Comparison of ENCODE assay signal across 10 mouse cellular contexts in the genomic region with DNA sequence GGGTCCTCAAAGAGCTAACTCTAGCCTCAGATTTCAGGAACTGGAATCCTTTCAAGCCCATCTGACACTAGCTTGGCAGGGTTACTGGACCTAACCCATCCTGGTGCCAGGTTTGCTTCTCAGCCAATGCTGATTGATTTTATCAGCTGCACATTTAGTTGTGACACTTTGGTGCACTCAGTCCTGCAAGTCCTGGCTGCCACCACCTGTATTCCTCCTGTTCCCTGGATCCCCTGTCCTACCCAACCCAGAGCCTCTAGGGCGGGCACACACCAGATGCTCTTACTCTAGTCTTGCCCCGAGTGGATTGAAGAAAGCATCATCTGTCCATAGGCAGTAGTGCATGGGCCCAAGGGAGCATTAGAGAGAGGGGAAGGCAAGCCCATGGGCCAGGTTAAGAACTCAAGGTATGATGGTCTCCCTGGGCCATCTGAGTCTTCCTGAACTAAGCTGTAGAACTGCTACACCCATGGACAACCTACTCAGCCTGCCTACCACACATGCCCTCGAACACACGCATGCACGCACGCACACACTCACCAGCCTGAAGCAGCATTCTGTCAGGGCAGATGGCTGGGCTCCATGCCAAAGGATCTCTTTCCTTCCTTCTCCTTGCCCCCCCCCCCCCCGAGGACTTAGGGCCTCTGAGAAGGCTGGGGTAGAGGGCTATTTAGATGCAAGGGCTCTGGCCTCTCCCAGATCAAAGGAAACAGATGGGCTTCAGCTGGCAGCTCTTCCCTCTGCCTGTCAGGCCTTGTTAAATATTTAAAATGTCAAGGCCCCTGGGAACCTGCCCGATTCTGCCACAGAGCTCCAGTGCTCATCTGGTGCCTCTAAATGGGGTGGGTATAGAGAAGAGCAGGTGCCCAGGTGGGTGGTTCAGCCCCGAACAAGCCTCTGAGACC. TPM values are rescaled to one million over a fixed set of nuclear protein-coding genes. Genes with fewer than 3 reads are reported as not detected.
DNase-seq lines count a peak whose midpoint lies in the region; ATAC-seq and TF ChIP-seq lines count a peak whose summit lies in the region.
"Had no signal": no experiment of that assay in that cellular context is flagged by ENCODE, and none has a peak within 500 bp of the region (broad histone marks: within the 10 kb centered on the region; RNA-seq: fewer than 3 reads in every experiment).

No protein-coding gene starts in this region.

- TF ChIP-seq EP300 in stomach, postnatal 0 days (optimal IDR thresholded peaks at IDR 0.05), result no peak

- TF ChIP-seq POLR2A in testis, adult 2 months (IDR thresholded peaks at IDR 0.05; ENCODE audit: control insufficient read depth, low read depth, low read length), result no peak

- no peak for DNase-seq in frontal cortex, postnatal 14 days (ENCODE audit: low spot score in 2 of 2)
- no peak for DNase-seq in testis, postnatal 10 days (ENCODE audit: low spot score)
- DNase-seq in hindbrain, postnatal 0 days (ENCODE audit: low spot score), result peak; percentile 68
- no peak for DNase-seq in stomach, postnatal 0 days (ENCODE audit: low spot score)
- DNase-seq in spleen, postnatal 4 days (ENCODE audit: low spot score in 2 of 2), result no peak

- no peaks in the 10 kb centered on the region for H3K9me3 ChIP-seq in hindbrain, postnatal 0 days (ENCODE audit: low read length)
- H3K9me3 ChIP-seq in stomach, postnatal 0 days (ENCODE audit: control insufficient read depth, low read length), result no peaks in the 10 kb centered on the region
- H3K9me3 ChIP-seq: heart, embryonic 15.5 days had no signal

- peak; percentile 47 for ATAC-seq in frontal cortex, adult (ENCODE audit: low TSS enrichment)
- peak; percentile 86 for ATAC-seq in hindbrain, postnatal 0 days
- ATAC-seq in stomach, postnatal 0 days (ENCODE audit: low FRiP score, low TSS enrichment), result peak; percentile 49; the same call in 1 of the 2 replicates
- ATAC-seq in erythroid progenitor cell, adult 5-6 weeks (replicated peaks; ENCODE audit: low FRiP score, poor library complexity, severe bottlenecking), result no peak

- no peaks in the 10 kb centered on the region for H3K36me3 ChIP-seq in testis, adult 2 months (ENCODE audit: control insufficient read depth, insufficient read depth, low read length)
- H3K36me3 ChIP-seq in hindbrain, postnatal 0 days (ENCODE audit: insufficient read depth, low read length), result no peaks in the 10 kb centered on the region
- no peaks in the 10 kb centered on the region for H3K36me3 ChIP-seq in stomach, postnatal 0 days (ENCODE audit: control insufficient read depth, insufficient read depth, low read length)
- H3K36me3 ChIP-seq: heart, embryonic 15.5 days had no signal

- peak overlapping the region; percentile 26 for H3K27ac ChIP-seq in testis, adult 2 months (ENCODE audit: control insufficient read depth, insufficient read depth, low read depth, low read length)
- H3K27ac ChIP-seq in hindbrain, postnatal 0 days, result 0 out of 2 replicates have a peak overlapping the region, but pooled peaks have one; percentile 7
- H3K27ac ChIP-seq in stomach, postnatal 0 days (replicated peaks), result no peak overlapping the region
- H3K27ac ChIP-seq: heart, embryonic 15.5 days; liver, embryonic 14.5 days had no signal

- H3K4me3 ChIP-seq in testis, adult 2 months (ENCODE audit: control insufficient read depth, low read depth, low read length), result no peak overlapping the region
- H3K4me3 ChIP-seq in hindbrain, postnatal 0 days (ENCODE audit: low read length), result no peak overlapping the region
- H3K4me3 ChIP-seq in stomach, postnatal 0 days (ENCODE audit: low read depth, low read length), result no peak overlapping the region
- H3K4me3 ChIP-seq: heart, embryonic 15.5 days had no signal

- no peak overlapping the region for H3K9ac ChIP-seq in hindbrain, postnatal 0 days (replicated peaks; ENCODE audit: low read length)
- H3K9ac ChIP-seq in stomach, postnatal 0 days (ENCODE audit: low read length), result no peak overlapping the region
- H3K9ac ChIP-seq: heart, embryonic 15.5 days; liver, embryonic 14.5 days had no signal

- H3K4me2 ChIP-seq in hindbrain, postnatal 0 days (ENCODE audit: low read depth, low read length), result no peak overlapping the region
- no peak overlapping the region for H3K4me2 ChIP-seq in stomach, postnatal 0 days (replicated peaks; ENCODE audit: low read depth)
- H3K4me2 ChIP-seq: heart, embryonic 15.5 days had no signal

- no peaks in the 10 kb centered on the region; the same call in 1 of the 2 replicates for H3K4me1 ChIP-seq in testis, adult 2 months (ENCODE audit: control insufficient read depth, insufficient read depth, low read length)
- no peaks in the 10 kb centered on the region for H3K4me1 ChIP-seq in hindbrain, postnatal 0 days (ENCODE audit: insufficient read depth, low read length)
- no peaks in the 10 kb centered on the region for H3K4me1 ChIP-seq in stomach, postnatal 0 days (replicated peaks; ENCODE audit: control insufficient read depth, insufficient read depth)
- H3K4me1 ChIP-seq: heart, embryonic 15.5 days had no signal

- TF ChIP-seq CTCF in testis, adult 2 months (IDR thresholded peaks at IDR 0.05; ENCODE audit: control insufficient read depth, insufficient read depth, insufficient replicate concordance, low read depth, low read length), result no peak
- TF ChIP-seq CTCF in hindbrain, postnatal 0 days (IDR thresholded peaks at IDR 0.05; ENCODE audit: low read depth), result no peak
- TF ChIP-seq CTCF in stomach, postnatal 0 days (IDR thresholded peaks at IDR 0.05; ENCODE audit: low read depth), result no peak

- 42% methylated on average over 9 of the region's 9 CpGs for WGBS in hindbrain, postnatal 0 days
- WGBS in stomach, postnatal 0 days, result 56% methylated on average over 7 of the region's 9 CpGs

- H3K27me3 ChIP-seq in testis, adult 2 months (ENCODE audit: control insufficient read depth, insufficient read depth, low read length), result no peaks in the 10 kb centered on the region
- H3K27me3 ChIP-seq in hindbrain, postnatal 0 days (ENCODE audit: insufficient read depth, low read length), result no peaks in the 10 kb centered on the region
- no peaks in the 10 kb centered on the region for H3K27me3 ChIP-seq in stomach, postnatal 0 days (ENCODE audit: control insufficient read depth, insufficient read depth, low read length)
- H3K27me3 ChIP-seq: heart, embryonic 15.5 days had no signal

RNA-seq across cellular contexts. Expression of a gene that starts 21.7 kb away (rescaled TPM):
- polyA plus RNA-seq in testis, adult 2 months (2012; rRNA removed), result 1.7 and 3.1 TPM in 2 replicates
- total RNA-seq in hindbrain, postnatal 0 days (2014; rRNA removed), result 40.9 and 44.0 TPM in 2 replicates
- polyA plus RNA-seq in hindbrain, postnatal 0 days (2015; fragmentation: Nextera tagmentation; extraction: Ambion mirVana), result 8.1 and 8.2 TPM in 2 replicates
- 0.07 and 0.12 TPM in 2 replicates for polyA plus RNA-seq in stomach, postnatal 0 days (2015; fragmentation: Nextera tagmentation; extraction: Ambion mirVana)
- not detected in 2 replicates for total RNA-seq in erythroid progenitor cell, adult 5-6 weeks (2015; ENCODE audit: low replicate concordance)
- total RNA-seq in erythroid progenitor cell, adult 5-6 weeks (2017; ENCODE audit: low replicate concordance), result not detected in 2 replicates
- polyA plus RNA-seq: liver, embryonic 14.5 days had no signal

RNA-seq across cellular contexts. Expression of a gene that starts 41.2 kb away (rescaled TPM):
- 32.9 and 54.4 TPM in 2 replicates for polyA plus RNA-seq in testis, adult 2 months (2012; rRNA removed)
- total RNA-seq in hindbrain, postnatal 0 days (2014; rRNA removed), result 51.9 and 68.9 TPM in 2 replicates
- 17.9 and 23.7 TPM in 2 replicates for polyA plus RNA-seq in hindbrain, postnatal 0 days (2015; fragmentation: Nextera tagmentation; extraction: Ambion mirVana)
- polyA plus RNA-seq in stomach, postnatal 0 days (2015; fragmentation: Nextera tagmentation; extraction: Ambion mirVana), result 88.0 and 89.2 TPM in 2 replicates
- total RNA-seq in erythroid progenitor cell, adult 5-6 weeks (2015; ENCODE audit: low replicate concordance), result 11.2 and 28.9 TPM in 2 replicates
- total RNA-seq in erythroid progenitor cell, adult 5-6 weeks (2017; ENCODE audit: low replicate concordance), result 1.0 and 1.8 TPM in 2 replicates
